Mouse (Mus musculus) adrenal gland, postnatal 4 days (tissue): ENCODE data around the gene Cd48. TPM values are rescaled to one million over a fixed set of nuclear protein-coding genes. Genes with fewer than 3 reads are reported as not detected.
"Not testable (repeated sequence)": the region's sequence is repeated elsewhere in the genome, so short reads cannot be mapped to it uniquely, and the experiment has no call there.

Source experiments
- DNase-seq, 2 experiments: peaks; one replicate each; pipeline ENCODE4 v3.0.0; 2021 to 2022; ENCODE audit warnings: low spot score in 2 of 2, mixed read lengths in 2 of 2
- long read RNA-seq, 2 experiments: library from polyadenylated mRNA; stranded (forward); transcript quantifications; one replicate each; pipeline ENCODE4 v2.0.0; 2021
- total RNA-seq, 2 experiments: library from RNA; stranded (reverse); gene quantifications; 2 replicates each; pipeline ENCODE4 v1.2.3; 2021

Cd48 gene
- total RNA-seq = 1 to 10 TPM; 2.0 to 3.1 TPM
- long read RNA-seq, experiment 1, partial matches to known transcripts = 0 of 2 reads
- long read RNA-seq, experiment 1, other reads (novel, unspliced or antisense) = 1 of 2 reads
- long read RNA-seq, experiment 2, partial matches to known transcripts = 0 of 1 reads
- long read RNA-seq, experiment 2, other reads (novel, unspliced or antisense) = 0 of 1 reads

DNA sequence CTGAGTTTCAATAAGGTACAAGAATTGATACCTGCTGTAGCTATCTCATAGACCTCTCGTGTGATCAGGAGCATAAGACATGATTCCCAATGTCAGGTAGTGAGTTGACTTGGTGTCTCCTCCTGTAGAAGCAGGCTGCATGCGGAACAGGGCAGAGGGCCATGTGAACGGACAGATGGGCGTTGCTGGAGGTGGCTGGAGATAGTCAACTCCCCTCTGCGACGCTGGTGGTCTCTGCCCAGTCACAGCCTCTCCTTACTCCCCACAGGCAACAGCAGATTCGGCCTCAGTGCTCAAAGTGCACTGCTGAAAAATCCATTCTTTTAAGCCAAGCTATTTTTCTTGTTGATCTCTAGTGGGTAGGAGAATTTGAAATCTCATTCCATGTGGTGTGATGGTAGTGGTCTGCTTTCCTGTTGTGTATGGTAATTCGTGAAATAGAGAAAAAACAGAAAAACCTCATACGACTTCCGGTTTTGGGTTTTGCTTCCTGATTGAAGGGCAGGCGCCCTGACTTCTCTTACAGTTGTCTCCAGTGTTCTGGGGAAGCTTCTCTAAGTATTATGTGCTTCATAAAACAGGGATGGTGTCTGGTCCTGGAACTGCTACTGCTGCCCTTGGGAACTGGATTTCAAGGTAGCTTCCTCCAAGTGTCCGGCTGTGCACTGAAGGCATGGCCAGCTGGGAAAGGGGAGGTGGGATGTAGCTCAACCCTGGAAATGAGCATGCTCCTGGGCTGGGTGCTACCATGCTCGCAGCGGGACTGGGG, at the start of gene Cd48:
Gene Cd48 (plus strand): TSS at position 479 of the 769 bp plus-strand sequence.
- no peak for DNase-seq

DNA sequence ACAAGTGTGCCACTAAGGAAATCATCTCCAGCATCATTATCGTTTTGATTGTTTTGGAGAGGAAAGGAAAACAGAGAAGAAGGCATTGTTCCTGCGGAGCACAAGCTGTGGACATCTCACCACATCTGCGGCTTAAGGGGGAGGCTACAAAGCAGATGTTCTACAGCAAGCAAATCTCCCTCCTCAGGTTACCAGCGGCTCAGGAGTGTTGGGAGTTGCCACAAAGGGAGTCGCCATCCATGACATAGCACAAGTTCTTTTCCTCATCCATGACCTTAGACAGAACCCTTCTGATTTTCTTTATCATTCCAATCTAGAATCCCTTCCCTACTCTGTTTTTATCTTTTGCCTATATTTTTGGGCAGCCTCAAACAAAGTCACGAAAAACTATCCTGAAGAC, 46.1 kb upstream of the Cd48 start:
- no peak for DNase-seq

DNA sequence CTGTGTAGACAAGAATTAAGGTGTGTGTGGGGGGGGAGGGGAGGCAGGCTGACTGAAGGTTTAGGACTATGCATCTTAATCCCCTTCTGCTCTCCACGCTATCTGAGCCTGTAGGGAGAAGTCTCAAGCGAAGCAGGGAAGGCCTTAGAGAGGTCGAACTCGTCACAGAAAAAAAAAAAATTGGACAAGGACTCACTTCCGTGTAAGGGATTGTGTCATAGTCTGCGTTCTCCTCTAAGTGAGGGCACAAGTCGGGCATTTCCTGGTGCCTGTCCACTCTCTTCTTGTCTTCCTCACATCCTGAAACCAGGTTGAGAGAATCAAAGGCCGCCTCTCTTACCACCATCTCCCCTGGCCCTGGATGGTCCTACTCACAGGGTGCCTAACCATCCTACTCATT, 44.7 kb upstream of the Cd48 start:
- DNase-seq = no peak

DNA sequence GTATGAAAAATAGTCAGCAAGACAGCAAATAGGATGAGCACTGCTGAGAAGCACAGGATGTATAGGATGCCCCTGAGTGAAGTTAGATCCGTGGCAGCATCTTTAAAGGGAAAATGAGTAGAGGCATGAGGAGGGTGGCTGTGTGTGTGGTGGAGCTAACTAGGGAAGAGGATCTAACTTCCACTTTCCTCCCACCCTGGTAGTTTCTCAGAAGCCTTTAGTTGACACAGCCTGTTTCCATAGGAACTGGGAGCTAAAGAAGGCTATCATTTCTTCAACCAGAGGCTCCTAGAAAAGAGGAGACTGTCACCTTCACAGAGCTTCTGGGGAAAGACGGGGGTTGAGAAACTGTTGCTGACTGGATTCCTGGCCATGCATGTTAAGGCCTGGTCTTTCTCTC, 43.1 kb upstream of the Cd48 start:
- DNase-seq = no peak

DNA sequence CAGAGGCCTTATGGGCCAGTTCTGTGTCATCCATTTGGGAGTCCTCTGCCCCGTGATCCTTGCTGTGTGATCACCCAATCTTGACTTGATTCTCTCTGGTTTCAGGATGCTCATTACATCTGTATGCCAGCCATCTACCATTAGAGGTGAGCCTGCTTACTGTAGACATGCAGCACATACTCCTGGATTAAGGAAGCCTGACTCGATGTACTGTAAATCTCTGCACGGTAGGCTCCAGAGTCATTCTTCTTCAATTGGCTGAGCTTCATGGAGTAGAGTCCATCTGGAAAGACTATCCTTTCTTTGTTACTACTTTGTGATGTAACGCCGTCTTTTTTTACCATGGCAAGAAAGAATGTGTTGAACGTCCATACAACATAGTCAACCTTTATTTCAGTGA, 41.0 kb upstream of the Cd48 start:
- no peak for DNase-seq

DNA sequence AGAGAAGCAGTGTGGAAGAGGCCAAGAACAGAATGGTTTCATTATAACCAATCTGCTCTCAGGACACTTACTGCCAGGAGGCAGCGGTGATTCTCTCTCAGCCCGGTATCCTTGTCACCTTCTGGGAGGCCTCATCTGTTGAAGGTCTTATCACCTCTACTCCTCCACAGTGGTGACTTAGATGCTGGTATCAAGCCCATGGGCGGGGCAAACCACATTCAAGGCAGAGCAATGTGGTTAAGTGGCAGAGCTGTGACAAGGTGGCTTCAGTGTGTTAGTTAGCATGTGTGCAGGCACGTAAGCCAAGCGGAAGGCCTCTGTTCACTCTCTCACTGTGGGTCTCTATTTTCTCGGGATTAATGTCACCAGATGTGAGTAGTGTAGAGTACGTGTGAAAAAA, 38.2 kb upstream of the Cd48 start:
- no peak for DNase-seq

DNA sequence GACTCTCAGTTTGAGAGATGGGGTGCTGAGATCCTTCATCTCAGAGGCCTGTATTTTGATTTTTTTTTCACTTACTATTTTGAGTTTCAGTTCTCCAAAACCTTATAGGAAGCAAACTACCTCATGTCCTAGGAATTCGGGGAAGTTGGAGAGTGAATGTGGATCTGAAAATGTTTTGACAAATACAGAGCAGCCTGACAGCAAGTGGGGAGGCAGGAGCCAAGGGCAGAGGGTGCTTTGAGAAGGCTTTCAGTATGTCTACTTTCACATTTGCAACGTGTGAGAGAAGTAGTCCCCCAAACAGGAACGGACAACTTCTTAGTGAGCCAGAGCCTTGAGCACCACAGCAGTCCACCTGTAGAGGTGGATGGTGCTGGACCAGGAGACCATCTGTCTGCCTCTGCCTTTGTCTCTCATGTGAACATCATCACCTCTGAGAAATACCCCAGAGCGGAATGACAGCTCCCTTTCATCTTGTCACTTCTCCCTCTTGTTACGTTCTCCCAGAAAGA, 35.3 kb upstream of the Cd48 start:
- no peak for DNase-seq

DNA sequence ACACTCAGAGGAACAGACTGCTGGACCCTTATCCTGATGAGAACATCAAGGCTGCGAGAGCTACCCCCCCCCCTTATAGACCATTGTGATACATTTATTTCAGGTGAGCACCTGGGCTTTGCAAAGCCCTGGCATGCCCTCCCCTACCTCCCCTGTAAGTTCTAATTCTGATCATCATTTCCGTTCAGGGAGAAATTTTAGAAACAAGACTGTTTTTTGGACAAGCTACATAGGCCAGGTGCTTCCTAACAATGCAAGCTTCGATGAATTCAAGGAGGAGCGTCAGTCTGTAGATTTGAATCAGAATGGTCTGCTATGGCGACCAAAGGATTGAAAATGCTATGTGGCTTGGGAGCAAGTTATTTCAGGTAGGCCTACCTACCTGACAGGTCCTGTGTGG, 34.1 kb upstream of the Cd48 start:
- DNase-seq = no peak

DNA sequence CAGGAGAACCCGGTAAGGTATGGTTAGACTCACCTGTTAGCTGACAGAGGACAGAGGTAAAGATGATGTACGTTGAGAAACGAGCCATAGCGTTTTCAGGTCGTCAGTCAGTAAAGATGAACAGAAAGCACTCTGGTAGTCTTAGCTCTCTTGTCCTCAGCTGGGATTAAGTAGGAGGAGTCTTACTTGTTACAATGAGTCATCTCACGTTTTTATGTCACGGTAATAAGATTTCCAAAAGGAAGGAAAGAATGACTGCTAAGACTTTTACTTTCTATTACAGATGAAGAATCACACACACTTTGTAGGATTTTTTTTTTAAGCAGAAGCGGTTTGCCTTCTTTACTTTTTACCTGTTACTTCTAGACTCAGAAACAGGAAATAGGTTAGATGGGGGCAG, 33.0 kb upstream of the Cd48 start:
- DNase-seq = no peak

DNA sequence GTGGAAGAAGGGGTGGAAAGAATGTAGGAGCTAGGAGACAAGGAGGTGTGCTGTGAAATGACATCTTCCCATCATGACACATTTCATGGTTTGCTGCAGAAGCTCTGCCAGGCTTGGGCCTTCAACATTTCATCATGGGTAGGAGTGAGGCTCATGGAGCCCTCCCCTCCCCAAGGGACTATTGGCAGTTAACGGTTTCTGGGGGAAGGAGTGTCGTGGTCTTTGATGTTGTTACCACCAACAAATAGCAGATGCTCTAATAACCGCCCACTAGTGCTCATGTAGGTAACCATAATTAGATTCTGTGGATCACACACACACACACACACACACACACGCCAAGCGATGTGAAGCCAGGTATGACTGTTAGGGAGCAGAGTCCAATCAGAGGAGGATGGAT, 29.1 kb upstream of the Cd48 start, which contains the start of gene Slamf7:
Gene Slamf7 (minus strand): TSS at position 302 of the 400 bp plus-strand sequence.
- no peak for DNase-seq

DNA sequence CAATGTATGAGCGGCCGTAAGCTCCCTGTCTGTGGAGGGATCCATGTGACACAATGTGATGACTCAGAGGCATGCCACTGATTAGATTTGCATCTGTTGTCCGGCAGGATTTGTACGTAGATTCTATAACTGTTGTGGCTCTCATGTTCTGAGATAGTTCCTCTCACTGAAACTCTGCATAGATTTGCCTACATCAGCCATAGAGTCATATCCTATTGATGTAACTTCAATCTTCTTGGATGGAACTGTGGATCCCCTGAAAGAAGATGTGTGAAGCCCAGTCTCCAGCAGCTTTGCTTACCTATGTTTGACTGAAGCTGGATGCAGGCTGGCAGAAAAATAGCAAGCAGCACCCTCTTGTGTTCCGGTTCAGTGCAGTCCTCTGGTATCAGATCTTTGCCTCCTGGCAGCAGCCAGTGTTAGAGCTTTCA, 23.2 kb upstream of the Cd48 start:
- no peak for DNase-seq

DNA sequence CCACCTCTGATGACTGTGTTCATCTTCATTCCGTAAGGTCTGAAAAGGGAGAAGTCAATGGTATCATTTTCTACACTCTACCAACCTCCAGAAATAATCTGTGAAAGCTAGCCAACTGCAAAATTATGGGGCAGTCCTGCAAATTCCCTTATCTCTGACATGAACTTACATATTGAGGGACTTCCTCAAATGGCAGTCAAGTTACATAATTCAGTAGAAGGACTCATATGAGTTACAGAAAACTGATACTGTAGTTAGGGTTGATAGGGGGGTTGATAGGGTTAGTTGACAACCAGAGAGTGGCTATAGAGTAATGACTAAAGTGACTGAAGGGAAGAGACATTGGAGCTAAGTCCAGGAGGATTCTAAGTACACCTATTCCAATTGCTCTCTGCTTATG, 21.4 kb upstream of the Cd48 start:
- no peak for DNase-seq

DNA sequence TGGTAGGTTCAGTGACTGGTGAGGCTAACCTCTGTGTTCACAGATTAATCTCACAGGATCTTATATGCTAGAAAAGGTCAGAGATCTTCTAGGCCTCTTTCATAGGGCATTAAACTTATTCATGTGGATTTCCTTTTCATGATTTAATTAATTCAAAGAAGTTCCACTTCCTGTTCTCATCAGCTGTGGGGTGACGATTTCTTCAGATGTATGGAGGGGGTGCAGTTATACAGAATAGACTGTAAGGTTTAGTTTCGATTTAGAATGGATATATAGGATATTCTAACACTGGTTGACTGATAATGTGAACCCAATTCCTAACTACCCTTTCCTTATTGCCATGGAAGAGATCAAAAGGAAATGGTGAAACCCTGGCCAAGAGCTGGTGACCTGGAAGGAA, 20.3 kb upstream of the Cd48 start:
- DNase-seq = no peak

DNA sequence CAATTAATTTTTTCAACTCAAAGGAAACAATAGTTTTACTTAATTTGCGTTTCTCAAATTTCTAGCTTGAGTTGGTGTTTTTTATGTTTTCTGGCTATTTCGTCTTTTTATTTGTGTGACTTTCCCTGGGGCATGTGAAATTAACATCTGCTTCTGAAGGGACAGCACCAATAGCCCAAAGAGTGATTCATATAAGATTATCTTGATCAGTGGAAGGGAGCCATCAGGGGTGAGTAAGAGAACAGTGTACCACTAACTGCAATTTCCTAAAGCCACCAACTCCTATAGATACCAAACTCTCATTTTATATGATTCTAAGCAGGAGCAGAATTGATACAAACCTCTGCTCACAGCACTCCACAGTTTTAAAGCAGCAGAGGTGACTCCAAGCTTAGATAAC, 18.1 kb upstream of the Cd48 start:
- no peak for DNase-seq

DNA sequence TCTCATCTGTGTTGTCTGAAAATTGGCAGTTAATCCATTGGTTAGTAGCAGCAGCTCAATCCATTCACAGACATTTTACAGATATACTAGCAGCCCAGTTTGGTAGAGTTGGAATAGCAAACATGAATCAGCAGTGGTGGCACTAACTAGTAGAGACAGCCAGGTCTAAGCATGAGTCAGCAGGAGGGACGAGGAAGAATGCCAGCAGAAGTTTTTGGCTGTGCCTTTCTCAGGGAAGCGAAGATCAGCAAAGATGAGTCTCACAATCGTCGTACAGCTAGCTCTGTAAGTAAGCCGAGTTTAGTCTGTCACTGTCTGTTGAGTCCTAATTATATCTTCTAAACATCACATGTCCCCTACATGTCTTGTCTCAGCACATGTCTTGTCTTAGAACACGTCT, 15.5 kb upstream of the Cd48 start:
- no peak for DNase-seq

DNA sequence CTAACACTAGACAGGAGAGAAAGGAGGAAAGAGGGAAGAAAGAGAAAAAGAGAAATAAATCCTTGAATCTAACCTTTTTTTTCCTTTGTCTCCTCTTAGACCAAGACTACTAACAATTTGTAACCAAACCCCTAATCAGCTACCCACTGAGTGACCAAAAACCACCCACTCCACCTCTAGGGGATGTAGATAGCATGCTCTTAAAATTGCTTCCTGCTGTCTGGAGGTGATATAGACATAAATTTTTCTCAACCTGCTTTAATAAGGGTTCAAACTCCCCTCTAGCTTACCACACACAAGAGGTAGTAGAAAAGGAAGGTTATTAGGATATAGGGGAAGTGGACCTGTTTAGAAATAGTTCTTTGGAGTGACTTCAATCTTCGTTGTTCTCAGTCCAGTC, 14.6 kb upstream of the Cd48 start:
- no peak for DNase-seq

DNA sequence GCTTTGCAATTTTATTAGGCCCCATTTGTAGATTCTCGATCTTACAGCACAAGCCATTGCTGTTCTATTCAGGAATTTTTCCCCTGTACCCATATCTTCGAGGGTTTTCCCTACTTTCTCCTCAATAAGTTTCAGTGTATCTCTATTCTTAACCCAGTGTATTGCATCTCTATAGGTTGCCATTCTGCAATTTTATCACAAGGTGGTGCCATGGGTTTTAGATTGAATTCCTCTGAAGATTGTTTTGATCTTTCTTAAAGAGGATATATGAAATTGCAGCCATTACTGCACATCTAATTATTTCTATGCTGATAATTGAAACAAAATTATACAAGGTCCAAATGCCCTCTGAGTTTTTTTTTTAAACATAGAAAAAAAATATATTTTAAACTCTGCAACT, 9.4 kb upstream of the Cd48 start:
- DNase-seq = not testable (repeated sequence)

DNA sequence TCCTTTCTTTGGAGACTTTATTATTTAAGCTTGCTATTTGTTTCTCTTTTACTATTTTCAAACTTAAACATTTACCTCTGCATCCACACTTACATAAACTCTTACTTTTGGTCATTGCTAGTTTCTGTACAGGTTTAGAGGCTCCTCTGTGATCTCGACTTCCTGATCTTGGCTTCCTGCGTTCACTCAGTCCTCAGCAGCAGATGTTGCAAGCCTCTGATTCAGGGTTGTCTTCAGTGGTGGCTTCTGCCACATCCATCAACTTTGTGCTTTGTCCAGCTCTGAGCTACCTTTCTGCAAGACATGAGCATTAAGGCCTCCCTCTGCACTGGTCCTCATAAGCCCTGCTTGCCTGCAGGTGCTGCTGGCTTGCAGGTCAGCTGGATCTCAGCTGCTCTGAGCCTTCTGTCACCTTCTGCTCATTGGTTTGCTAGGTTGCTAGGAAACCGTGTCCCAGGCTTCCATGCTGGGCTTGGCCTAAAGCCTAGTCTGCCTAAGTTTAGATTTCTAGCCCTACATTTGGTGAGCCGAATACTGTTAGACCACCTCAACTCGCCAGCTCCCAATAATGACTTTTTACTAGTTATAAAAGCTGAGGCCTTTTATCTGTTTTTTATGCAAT, 8.8 kb upstream of the Cd48 start:
- no peak for DNase-seq

DNA sequence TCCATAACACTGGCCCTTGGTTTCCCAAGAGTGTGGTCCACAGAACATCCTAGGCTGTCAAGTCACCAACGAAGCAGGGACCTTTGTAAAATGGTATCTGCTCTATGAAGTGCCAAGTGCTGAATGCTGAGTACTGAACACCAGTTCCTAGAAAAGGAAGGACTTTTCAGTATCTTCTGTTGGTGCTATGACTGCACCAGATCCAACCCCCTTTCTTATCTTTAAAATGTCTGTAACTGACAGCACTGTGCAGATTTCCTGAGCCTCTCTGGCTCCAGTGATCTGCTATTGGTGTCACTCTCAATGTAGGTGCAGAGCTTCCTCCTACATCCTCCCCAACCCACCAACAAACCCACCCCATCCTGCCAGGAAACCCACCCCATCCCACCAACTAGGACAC, 7.3 kb upstream of the Cd48 start:
- DNase-seq = no peak

DNA sequence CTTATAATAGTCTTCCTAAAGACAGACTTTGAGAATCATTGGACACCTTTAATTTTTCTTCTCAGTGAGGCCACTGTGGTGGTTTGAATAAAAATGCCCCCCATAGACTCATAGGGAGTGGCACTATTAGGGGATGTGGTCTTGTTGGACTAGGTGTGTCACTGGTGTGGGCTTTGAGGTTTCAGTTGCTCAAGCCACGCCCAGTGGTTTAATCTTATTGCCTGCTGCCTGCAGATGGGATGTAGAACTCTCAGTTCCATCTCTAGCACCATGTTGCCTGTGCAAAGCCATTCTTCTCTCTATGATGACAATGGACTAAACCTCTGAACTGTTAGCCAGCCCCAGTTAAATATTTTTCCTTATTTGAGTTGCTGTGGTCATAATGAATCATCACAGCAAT, 4.1 kb upstream of the Cd48 start:
- DNase-seq = no peak

DNA sequence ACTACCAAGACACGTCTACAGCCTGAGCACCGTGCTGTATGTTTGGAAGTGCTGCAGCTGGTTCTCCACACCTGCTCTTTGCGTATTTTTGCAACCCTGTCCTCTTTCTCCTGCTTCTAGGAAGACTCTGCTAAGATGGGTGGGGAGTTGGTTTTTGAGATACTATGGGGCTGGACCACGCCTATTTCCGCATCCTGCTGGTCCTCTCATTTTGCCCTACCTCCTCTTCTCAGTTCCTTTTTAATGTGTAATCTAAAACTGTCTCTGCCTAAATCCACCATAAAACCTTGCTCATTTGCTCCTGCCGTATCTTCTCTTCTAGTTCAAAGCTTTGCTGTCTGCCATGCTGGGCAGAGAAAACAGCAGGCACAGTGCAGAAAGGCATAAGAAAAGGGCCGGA, 800 bp upstream of the Cd48 start:
- no peak for DNase-seq

DNA sequence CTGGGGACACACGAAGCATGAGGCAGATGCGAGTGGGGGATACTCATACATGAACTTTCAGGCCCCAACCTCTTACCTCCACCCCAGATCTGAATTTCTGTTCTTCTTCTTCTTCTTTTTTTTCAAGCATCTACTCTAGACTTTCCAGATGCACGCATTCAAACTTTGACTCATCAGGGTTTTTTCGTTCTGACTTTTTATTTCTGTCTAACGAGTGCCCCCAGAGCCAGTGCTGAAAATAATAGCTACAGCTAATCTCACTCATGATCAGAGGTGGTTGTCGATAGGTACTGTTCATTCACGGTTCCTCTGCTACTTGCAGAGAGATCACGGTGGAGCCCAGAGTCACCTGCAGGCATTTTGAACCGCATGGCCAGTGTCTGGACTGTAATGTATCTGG, 3.1 kb downstream of the Cd48 start:
- no peak for DNase-seq
